Mouse (Mus musculus) ES-Bruce4 (cell line): ENCODE results near the gene Vpreb3. TPM values are rescaled to one million over a fixed set of nuclear protein-coding genes. Genes with fewer than 3 reads are reported as not detected.

Experiments used
- H3K27ac ChIP-seq: 2 replicates; pipeline ENCODE4 v1.5.1; 2012; ENCODE audit warnings: low read length, inconsistent platforms; ENCODE audit not compliant: insufficient read depth
- H3K27me3 ChIP-seq: 2 replicates; pipeline ENCODE4 v1.6.1; 2012; ENCODE audit warnings: mild to moderate bottlenecking, low read length, inconsistent platforms; ENCODE audit not compliant: control insufficient read depth, poor library complexity, insufficient read depth, severe bottlenecking
- H3K36me3 ChIP-seq: 2 replicates; pipeline ENCODE4 v1.6.1; 2012; ENCODE audit warnings: inconsistent platforms, mild to moderate bottlenecking, low read length, moderate library complexity; ENCODE audit not compliant: control insufficient read depth, poor library complexity, insufficient read depth, severe bottlenecking
- H3K4me1 ChIP-seq: one replicate; pipeline ENCODE4 v1.8.1; 2011; ENCODE audit warnings: low read length; ENCODE audit not compliant: control insufficient read depth, insufficient read depth
- H3K4me3 ChIP-seq: 2 replicates; pipeline ENCODE4 v1.5.1; 2011; ENCODE audit warnings: low read depth, mild to moderate bottlenecking, low read length
- H3K9ac ChIP-seq: 2 replicates; pipeline ENCODE4 v1.6.1; 2012; ENCODE audit warnings: low read depth, mild to moderate bottlenecking, inconsistent platforms; ENCODE audit not compliant: poor library complexity, severe bottlenecking
- H3K9me3 ChIP-seq: replicated peaks from 2 replicates; pipeline ENCODE4 v1.6.1; 2012; ENCODE audit warnings: mild to moderate bottlenecking, low read length, inconsistent platforms; ENCODE audit not compliant: control insufficient read depth, poor library complexity, insufficient read depth, severe bottlenecking
- CTCF ChIP-seq: IDR thresholded peaks from one replicate; pipeline ENCODE4 v1.8.1; 2011; ENCODE audit warnings: low read depth, low read length
- EP300 ChIP-seq: IDR thresholded peaks from 2 replicates; pipeline ENCODE4 v1.6.1; 2011; ENCODE audit warnings: low read depth, low read length; ENCODE audit not compliant: insufficient read depth
- POLR2A ChIP-seq: IDR thresholded peaks from one replicate; pipeline ENCODE4 v1.8.1; 2011; ENCODE audit warnings: low read length; ENCODE audit not compliant: insufficient read depth
- polyA plus RNA-seq: library from polyadenylated mRNA; stranded (reverse); fragments of >200 nt; gene quantifications from 2 replicates; pipeline ENCODE4 v1.2.4, GENCODE M21; 2011; ENCODE audit warnings: low read depth; ENCODE audit not compliant: missing spikeins, insufficient read depth, insufficient read length

Gene Vpreb3
- polyA plus RNA-seq, 1 experiment, result not detected

DNA sequence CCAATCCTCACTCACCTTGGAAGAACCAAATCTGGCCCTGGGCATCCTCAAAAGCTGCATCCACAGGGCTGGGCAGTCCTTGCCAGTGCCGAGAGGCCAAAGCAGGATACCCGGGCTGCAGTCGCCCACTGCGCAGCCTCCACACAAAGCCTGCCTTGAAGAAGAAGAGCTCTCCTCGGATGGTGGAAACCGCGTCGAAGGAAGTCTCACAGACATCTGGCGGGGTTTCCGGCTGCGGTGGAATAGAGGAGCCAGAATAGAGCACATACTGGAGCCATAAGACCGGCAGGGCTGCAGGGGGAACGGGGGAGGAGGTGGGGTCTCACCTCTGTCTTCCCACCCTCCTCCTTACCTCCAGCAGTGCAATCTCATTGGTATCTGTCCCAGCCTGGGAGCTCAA, 16.5 kb upstream of the Vpreb3 start:
- peaks cover 8% of the 10 kb centered on the region for H3K4me1 ChIP-seq
- no peak for TF ChIP-seq EP300
- TF ChIP-seq POLR2A, result no peak
- no peak for TF ChIP-seq CTCF
- no peaks in the 10 kb centered on the region for H3K9me3 ChIP-seq
- H3K4me3 ChIP-seq, result no peak overlapping the region
- H3K27ac ChIP-seq, result no peak overlapping the region
- no peak overlapping the region for H3K9ac ChIP-seq
- peaks cover 26% of the 10 kb centered on the region for H3K36me3 ChIP-seq
- H3K27me3 ChIP-seq, result no peaks in the 10 kb centered on the region

DNA sequence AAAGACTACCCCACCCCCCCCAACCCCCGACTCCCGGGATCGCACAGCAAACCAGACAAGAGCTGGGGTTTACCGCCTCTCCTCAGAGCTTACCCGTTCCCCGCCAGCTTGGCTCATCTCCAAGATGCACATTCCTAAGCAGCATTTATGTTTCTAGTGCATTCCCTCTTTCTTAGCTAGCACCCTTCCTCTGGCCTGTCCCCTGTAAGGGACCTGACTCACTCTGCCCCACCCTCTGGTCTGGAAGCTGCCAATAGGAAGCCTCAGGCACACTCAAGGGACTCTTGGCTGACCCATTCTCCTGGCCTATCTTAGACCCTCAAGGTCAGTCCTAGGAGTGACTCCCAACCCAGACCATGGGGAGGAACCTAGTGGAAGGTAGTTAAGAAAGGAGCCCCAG, 12.6 kb upstream of the Vpreb3 start:
- Histone ChIP-seq H3K36me3 (peaks cover 16% of the 10 kb centered on the region), H3K4me3 (peak overlapping the region; percentile 55), H3K9ac (peak overlapping the region; percentile 73; the same call in 1 of the 2 replicates), H3K9me3 (no peaks in the 10 kb centered on the region), H3K4me1 (peaks cover 8% of the 10 kb centered on the region), H3K27ac (no peak overlapping the region), H3K27me3 (no peaks in the 10 kb centered on the region)
- TF ChIP-seq POLR2A (no peak), CTCF (no peak), EP300 (no peak)

DNA sequence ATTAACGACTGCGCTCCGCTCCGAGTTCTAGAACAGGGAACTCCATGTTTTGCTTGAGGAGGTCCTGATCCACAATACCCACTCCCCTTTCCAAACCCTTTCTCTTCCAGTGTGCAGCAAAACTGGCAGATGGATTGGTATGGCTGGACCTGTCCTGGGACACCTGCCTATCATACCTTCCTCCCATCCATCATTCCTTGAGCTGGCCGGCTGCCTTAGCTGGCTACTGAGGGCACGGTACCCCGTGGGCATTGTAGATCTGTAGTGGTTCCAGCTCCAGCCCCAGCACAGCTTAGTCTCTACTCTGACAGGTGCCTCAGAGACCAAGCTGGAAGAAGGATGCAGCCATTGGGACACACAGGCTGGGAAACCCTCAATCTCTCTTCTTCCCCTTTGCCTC, 11.5 kb upstream of the Vpreb3 start:
- peaks cover 8% of the 10 kb centered on the region for H3K4me1 ChIP-seq
- no peaks in the 10 kb centered on the region for H3K27me3 ChIP-seq
- peak overlapping the region; percentile 76 for H3K4me3 ChIP-seq
- H3K27ac ChIP-seq, result no peak overlapping the region
- H3K9me3 ChIP-seq, result no peaks in the 10 kb centered on the region
- TF ChIP-seq POLR2A (no peak), CTCF (no peak), EP300 (no peak)
- peak overlapping the region; percentile 73 for H3K9ac ChIP-seq
- peaks cover 15% of the 10 kb centered on the region for H3K36me3 ChIP-seq

DNA sequence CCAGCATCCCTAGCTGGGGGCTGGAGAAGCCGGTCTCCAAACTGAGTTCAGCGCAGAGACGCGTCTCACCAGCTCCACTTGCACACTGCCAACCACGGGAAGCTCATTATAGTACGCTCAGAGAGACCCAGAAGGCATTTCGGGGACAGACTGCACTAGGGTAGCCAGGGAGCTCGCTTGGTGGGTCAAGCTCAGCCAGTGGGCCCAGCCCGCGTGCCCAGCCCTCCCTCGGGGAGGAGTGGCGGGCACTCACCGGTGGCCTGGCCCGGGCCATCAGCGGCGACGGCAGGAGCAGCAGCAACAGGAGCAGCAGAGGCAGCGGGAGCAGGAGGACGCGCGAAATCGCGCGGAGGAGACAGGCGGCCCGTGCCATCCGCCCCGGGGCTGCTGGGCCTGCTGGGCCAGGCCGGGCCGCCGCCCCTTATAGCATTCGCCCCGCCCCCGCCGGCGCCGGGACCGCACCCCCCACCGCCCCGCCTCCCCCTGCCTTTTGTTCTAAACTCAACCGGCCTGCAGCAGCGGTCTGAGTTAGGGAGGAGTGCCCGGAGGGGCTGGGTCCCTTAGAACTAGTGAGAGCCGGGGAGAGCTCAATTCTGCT, 10.7 kb upstream of the Vpreb3 start:
- Histone ChIP-seq H3K27ac (peak overlapping the region; percentile 77), H3K27me3 (no peaks in the 10 kb centered on the region), H3K4me1 (peaks cover 8% of the 10 kb centered on the region), H3K36me3 (peaks cover 12% of the 10 kb centered on the region), H3K4me3 (peak overlapping the region; percentile 76), H3K9me3 (no peaks in the 10 kb centered on the region), H3K9ac (peak overlapping the region; percentile 73)
- TF ChIP-seq EP300 (0 out of 2 replicates have a peak, but pooled peaks have one; percentile 53), CTCF (no peak), POLR2A (no peak)

DNA sequence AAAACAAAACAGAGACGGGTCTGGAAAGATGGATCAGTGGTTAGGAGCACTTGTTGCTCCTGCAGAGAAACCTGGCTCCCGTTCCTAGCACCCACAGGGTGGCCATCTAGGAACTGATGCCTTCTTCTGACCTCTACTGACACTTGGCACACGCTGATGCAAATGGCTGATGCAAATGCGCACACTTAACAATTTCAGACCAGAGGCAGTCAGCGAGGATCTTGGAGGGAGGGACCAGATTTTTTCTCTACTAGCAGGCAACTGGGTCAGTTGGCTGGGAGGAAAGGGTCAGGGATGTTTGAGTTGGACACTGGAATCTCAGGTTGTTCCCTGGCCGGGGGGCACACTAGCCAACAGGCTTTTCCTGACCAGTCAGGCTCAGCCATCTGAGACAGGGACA, 10.0 kb upstream of the Vpreb3 start, which contains the start of gene Chchd10:
Gene Chchd10, plus strand, starts transcription at position 240 of the 400 bp plus-strand sequence.
- H3K9me3 ChIP-seq, result no peaks in the 10 kb centered on the region
- H3K27me3 ChIP-seq, result no peaks in the 10 kb centered on the region
- peak within 1 kb of the TSS; percentile 77 for H3K27ac ChIP-seq
- peak within 1 kb of the TSS; percentile 76 for H3K4me3 ChIP-seq
- H3K9ac ChIP-seq, result peak within 1 kb of the TSS; percentile 73
- no peak for TF ChIP-seq POLR2A
- TF ChIP-seq CTCF, result no peak
- TF ChIP-seq EP300, result 0 out of 2 replicates have a peak, but pooled peaks have one; percentile 27
- H3K36me3 ChIP-seq, result peaks cover 9% of the 10 kb centered on the region
- H3K4me1 ChIP-seq, result peaks cover 8% of the 10 kb centered on the region

DNA sequence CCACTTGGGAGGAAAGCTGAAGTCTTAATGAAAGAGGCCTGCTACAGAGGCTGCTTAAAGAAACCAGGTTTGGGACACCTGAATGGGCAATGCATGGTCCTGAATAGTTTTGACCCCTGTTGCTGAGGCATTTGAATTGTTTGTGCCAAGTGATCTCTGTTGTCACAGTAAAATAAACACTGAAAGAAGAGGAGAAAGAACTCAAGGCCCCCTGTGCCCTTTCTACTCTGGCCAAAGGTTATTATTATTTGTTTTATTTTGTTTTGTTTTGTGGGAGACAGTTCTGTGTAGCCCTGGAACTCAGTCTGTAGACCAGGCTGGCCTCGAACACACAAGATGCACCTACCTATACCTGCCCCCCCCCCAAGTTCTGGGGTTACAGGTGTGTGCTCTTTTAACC, 7.9 kb upstream of the Vpreb3 start:
- no peak overlapping the region for H3K27ac ChIP-seq
- peaks cover 12% of the 10 kb centered on the region; the same call in 1 of the 2 replicates for H3K36me3 ChIP-seq
- H3K9ac ChIP-seq, result peak overlapping the region; percentile 29; the same call in 1 of the 2 replicates
- no peak overlapping the region; the same call in 1 of the 2 replicates for H3K4me3 ChIP-seq
- H3K27me3 ChIP-seq, result no peaks in the 10 kb centered on the region
- no peaks in the 10 kb centered on the region for H3K9me3 ChIP-seq
- H3K4me1 ChIP-seq, result peaks cover 8% of the 10 kb centered on the region
- no peak for TF ChIP-seq CTCF
